Mouse (Mus musculus): Measurements from ENCODE around the gene Fut2. TPM values are rescaled to one million over a fixed set of nuclear protein-coding genes. Genes with fewer than 3 reads are reported as not detected.

Fut2 gene
- polyA plus RNA-seq, 1 experiment from 2014 or later = 0.60 TPM

- 55% methylated on average over 14 of the region's 14 CpGs for WGBS
- H3K9me3 ChIP-seq (ENCODE audit: control insufficient read depth, low read length) = no peaks in the 10 kb centered on the region
- no peak overlapping the region for H3K4me3 ChIP-seq (ENCODE audit: low read length)
- H3K9ac ChIP-seq (ENCODE audit: low read length) = no peak overlapping the region
- ATAC-seq (ENCODE audit: low read depth) = no peak
- H3K36me3 ChIP-seq (ENCODE audit: control insufficient read depth, insufficient read depth, low read length) = peaks cover 26% of the 10 kb centered on the region
- H3K27ac ChIP-seq (ENCODE audit: low read length) = no peak overlapping the region
- H3K4me2 ChIP-seq (ENCODE audit: low read depth, low read length) = no peak overlapping the region
- peaks cover 41% of the 10 kb centered on the region for H3K4me1 ChIP-seq (replicated peaks; ENCODE audit: control insufficient read depth, insufficient read depth, low read length)
- no peaks in the 10 kb centered on the region for H3K27me3 ChIP-seq (ENCODE audit: control insufficient read depth, insufficient read depth, low read depth, low read length)
These were observed 43.6 kb upstream of the Fut2 start for GRCm38 (mm10) chr7:45709677-45710355.

- Histone ChIP-seq H3K9me3 (ENCODE audit: control insufficient read depth, low read length) (no peaks in the 10 kb centered on the region), H3K4me2 (ENCODE audit: low read depth, low read length) (no peak overlapping the region), H3K36me3 (ENCODE audit: control insufficient read depth, insufficient read depth, low read length) (peaks cover 26% of the 10 kb centered on the region), H3K4me1 (replicated peaks; ENCODE audit: control insufficient read depth, insufficient read depth, low read length) (peaks cover 38% of the 10 kb centered on the region), H3K27ac (ENCODE audit: low read length) (no peak overlapping the region), H3K4me3 (ENCODE audit: low read length) (no peak overlapping the region), H3K9ac (ENCODE audit: low read length) (no peak overlapping the region), H3K27me3 (ENCODE audit: control insufficient read depth, insufficient read depth, low read depth, low read length) (no peaks in the 10 kb centered on the region)
- ATAC-seq (ENCODE audit: low read depth) = no peak
- WGBS = 38% methylated on average over 6 of the region's 6 CpGs
These were observed 42.8 kb upstream of the Fut2 start for GRCm38 (mm10) chr7:45709036-45709435.

GRCm38 (mm10) chr7:45708221-45708761 lies 42.1 kb upstream of the Fut2 start:
- Histone ChIP-seq H3K4me1 (replicated peaks; ENCODE audit: control insufficient read depth, insufficient read depth, low read length) (peaks cover 43% of the 10 kb centered on the region), H3K4me3 (ENCODE audit: low read length) (peak overlapping the region; percentile 68; the same call in 1 of the 2 replicates), H3K27ac (ENCODE audit: low read length) (no peak overlapping the region), H3K36me3 (ENCODE audit: control insufficient read depth, insufficient read depth, low read length) (peaks cover 24% of the 10 kb centered on the region), H3K4me2 (ENCODE audit: low read depth, low read length) (peak overlapping the region; percentile 97), H3K9me3 (ENCODE audit: control insufficient read depth, low read length) (no peaks in the 10 kb centered on the region), H3K9ac (ENCODE audit: low read length) (peak overlapping the region; percentile 80), H3K27me3 (ENCODE audit: control insufficient read depth, insufficient read depth, low read depth, low read length) (no peaks in the 10 kb centered on the region)
- ATAC-seq (ENCODE audit: low read depth) = no peak
- WGBS = 29% methylated on average over 13 of the region's 13 CpGs

GRCm38 (mm10) chr7:45707375-45707967 lies 41.3 kb upstream of the Fut2 start:
- peaks cover 40% of the 10 kb centered on the region for H3K4me1 ChIP-seq (replicated peaks; ENCODE audit: control insufficient read depth, insufficient read depth, low read length)

GRCm38 (mm10) chr7:45706721-45707241 lies 40.6 kb upstream of the Fut2 start:
- Histone ChIP-seq H3K9ac (ENCODE audit: low read length) (peak overlapping the region; percentile 80), H3K36me3 (ENCODE audit: control insufficient read depth, insufficient read depth, low read length) (peaks cover 11% of the 10 kb centered on the region; the same call in 1 of the 2 replicates), H3K4me1 (replicated peaks; ENCODE audit: control insufficient read depth, insufficient read depth, low read length) (peaks cover 40% of the 10 kb centered on the region), H3K4me2 (ENCODE audit: low read depth, low read length) (peak overlapping the region; percentile 97), H3K4me3 (ENCODE audit: low read length) (peak overlapping the region; percentile 68), H3K9me3 (ENCODE audit: control insufficient read depth, low read length) (no peaks in the 10 kb centered on the region), H3K27me3 (ENCODE audit: control insufficient read depth, insufficient read depth, low read depth, low read length) (no peaks in the 10 kb centered on the region), H3K27ac (ENCODE audit: low read length) (peak overlapping the region; percentile 53)
- WGBS = under 1% methylated on average over 26 of the region's 45 CpGs
- ATAC-seq (ENCODE audit: low read depth) = 0 out of 2 replicates have a peak, but pooled peaks have one; percentile 5

More at GRCm38 (mm10) chr7:45707375-45707967, 41.3 kb upstream of the Fut2 start:
- Histone ChIP-seq H3K4me3 (ENCODE audit: low read length) (peak overlapping the region; percentile 68), H3K27me3 (ENCODE audit: control insufficient read depth, insufficient read depth, low read depth, low read length) (no peaks in the 10 kb centered on the region), H3K27ac (ENCODE audit: low read length) (peak overlapping the region; percentile 43), H3K9ac (ENCODE audit: low read length) (peak overlapping the region; percentile 80), H3K4me2 (ENCODE audit: low read depth, low read length) (peak overlapping the region; percentile 97), H3K9me3 (ENCODE audit: control insufficient read depth, low read length) (no peaks in the 10 kb centered on the region), H3K36me3 (ENCODE audit: control insufficient read depth, insufficient read depth, low read length) (peaks cover 16% of the 10 kb centered on the region; the same call in 1 of the 2 replicates)
- 0% methylated on average over 27 of the region's 27 CpGs for WGBS
- ATAC-seq (ENCODE audit: low read depth) = peak; percentile 23

- Histone ChIP-seq H3K4me2 (ENCODE audit: low read depth, low read length) (peak overlapping the region; percentile 97), H3K36me3 (ENCODE audit: control insufficient read depth, insufficient read depth, low read length) (peaks cover 3% of the 10 kb centered on the region; the same call in 1 of the 2 replicates), H3K4me3 (ENCODE audit: low read length) (peak overlapping the region; percentile 68), H3K27ac (ENCODE audit: low read length) (peak overlapping the region; percentile 78), H3K9ac (ENCODE audit: low read length) (peak overlapping the region; percentile 80), H3K4me1 (replicated peaks; ENCODE audit: control insufficient read depth, insufficient read depth, low read length) (peaks cover 42% of the 10 kb centered on the region), H3K27me3 (ENCODE audit: control insufficient read depth, insufficient read depth, low read depth, low read length) (peaks cover 5% of the 10 kb centered on the region; the same call in 1 of the 2 replicates), H3K9me3 (ENCODE audit: control insufficient read depth, low read length) (no peaks in the 10 kb centered on the region)
- 0% methylated on average over 7 of the region's 7 CpGs for WGBS
- no peak for ATAC-seq (ENCODE audit: low read depth)
These were observed 39.7 kb upstream of the Fut2 start for GRCm38 (mm10) chr7:45705873-45706281.

GRCm38 (mm10) chr7:45705443-45705864 lies 39.3 kb upstream of the Fut2 start:
- 2% methylated on average over 21 of the region's 21 CpGs for WGBS
- Histone ChIP-seq H3K4me3 (ENCODE audit: low read length) (peak overlapping the region; percentile 68), H3K4me1 (replicated peaks; ENCODE audit: control insufficient read depth, insufficient read depth, low read length) (peaks cover 45% of the 10 kb centered on the region)

GRCm38 (mm10) chr7:45704730-45705442 lies 38.7 kb upstream of the Fut2 start, which contains the start of gene Dbp:
Gene Dbp (plus strand): TSS chr7:45705088.
- Histone ChIP-seq H3K9ac (ENCODE audit: low read length) (peak within 1 kb of the TSS; percentile 80), H3K27ac (ENCODE audit: low read length) (peak within 1 kb of the TSS; percentile 79), H3K4me1 (replicated peaks; ENCODE audit: control insufficient read depth, insufficient read depth, low read length) (peaks cover 50% of the 10 kb centered on the region), H3K4me3 (ENCODE audit: low read length) (peak within 1 kb of the TSS; percentile 68), H3K9me3 (ENCODE audit: control insufficient read depth, low read length) (no peaks in the 10 kb centered on the region), H3K36me3 (ENCODE audit: control insufficient read depth, insufficient read depth, low read length) (no peaks in the 10 kb centered on the region), H3K27me3 (ENCODE audit: control insufficient read depth, insufficient read depth, low read depth, low read length) (peaks cover 13% of the 10 kb centered on the region), H3K4me2 (ENCODE audit: low read depth, low read length) (peak within 1 kb of the TSS; percentile 97)
- under 1% methylated on average over 36 of the region's 36 CpGs for WGBS
- peak; percentile 91 for ATAC-seq (ENCODE audit: low read depth)

More at GRCm38 (mm10) chr7:45705443-45705864, 39.3 kb upstream of the Fut2 start:
- no peaks in the 10 kb centered on the region for H3K36me3 ChIP-seq (ENCODE audit: control insufficient read depth, insufficient read depth, low read length)
- peak overlapping the region; percentile 97 for H3K4me2 ChIP-seq (ENCODE audit: low read depth, low read length)
- H3K27ac ChIP-seq (ENCODE audit: low read length) = peak overlapping the region; percentile 78
- no peaks in the 10 kb centered on the region for H3K9me3 ChIP-seq (ENCODE audit: control insufficient read depth, low read length)
- no peak for ATAC-seq (ENCODE audit: low read depth)
- peak overlapping the region; percentile 80 for H3K9ac ChIP-seq (ENCODE audit: low read length)
- H3K27me3 ChIP-seq (ENCODE audit: control insufficient read depth, insufficient read depth, low read depth, low read length) = peaks cover 8% of the 10 kb centered on the region
